Mouse (Mus musculus) myocyte (in vitro differentiated cells): ENCODE measurements around the gene Usp5. TPM values are rescaled to one million over a fixed set of nuclear protein-coding genes. Genes with fewer than 3 reads are reported as not detected.
A peak's percentile ranks its signal among the peaks of the same experiment; 100 is the strongest.

Source experiments
- H3K27me3 ChIP-seq: one replicate; pipeline ENCODE4 v1.6.1; 2011; ENCODE audit not compliant: control insufficient read depth, insufficient read depth, insufficient read length
- H3K36me3 ChIP-seq: one replicate; pipeline ENCODE4 v1.6.1; 2011; ENCODE audit not compliant: control insufficient read depth, insufficient read depth
- H3K4me2 ChIP-seq: one replicate; pipeline ENCODE4 v1.6.1; 2011; ENCODE audit warnings: low read depth, control low read depth
- H3K4me3 ChIP-seq: one replicate; pipeline ENCODE4 v1.5.1; 2011; ENCODE audit warnings: mild to moderate bottlenecking, control low read depth, moderate library complexity
- H3K79me2 ChIP-seq: one replicate; pipeline ENCODE4 v1.6.1; 2011; ENCODE audit not compliant: control insufficient read depth, insufficient read depth
- H3ac ChIP-seq: one replicate; pipeline ENCODE4 v1.6.1; 2011; ENCODE audit not compliant: control insufficient read depth, insufficient read length
- CEBPB ChIP-seq: IDR thresholded peaks from 2 replicates; pipeline ENCODE4 v1.6.1; 2011; ENCODE audit warnings: mild to moderate bottlenecking, moderate library complexity; ENCODE audit not compliant: poor library complexity, insufficient read depth, severe bottlenecking
- E2F4 ChIP-seq: IDR thresholded peaks from one replicate; pipeline ENCODE4 v1.6.1; 2011; ENCODE audit warnings: mild to moderate bottlenecking, control low read depth, moderate library complexity; ENCODE audit not compliant: insufficient read depth
- MAX ChIP-seq: IDR thresholded peaks from one replicate; pipeline ENCODE4 v1.6.1; 2011; ENCODE audit warnings: low read depth, mild to moderate bottlenecking, control low read depth
- MYOD1 ChIP-seq, 3 experiments: IDR thresholded peaks; one replicate each; pipeline ENCODE4 v1.6.1; 2011; ENCODE audit warnings: control low read depth in 2 of 3, low read depth in 2 of 3, mild to moderate bottlenecking in 2 of 3, moderate library complexity in 1 of 3; ENCODE audit not compliant: insufficient read length in 2 of 3, control insufficient read depth in 1 of 3
- MYOG ChIP-seq, 3 experiments: IDR thresholded peaks; one replicate each; pipeline ENCODE4 v1.6.1; 2011; ENCODE audit warnings: control low read depth in 2 of 3, low read depth in 2 of 3, mild to moderate bottlenecking in 2 of 3; ENCODE audit not compliant: insufficient read length in 2 of 3, control insufficient read depth in 1 of 3, insufficient read depth in 1 of 3
- POLR2A ChIP-seq: IDR thresholded peaks from one replicate; pipeline ENCODE4 v1.6.1; 2011; ENCODE audit warnings: low read depth, mild to moderate bottlenecking, control low read depth, moderate library complexity; ENCODE audit not compliant: insufficient read length
- POLR2AphosphoS2 ChIP-seq: IDR thresholded peaks from one replicate; pipeline ENCODE4 v1.6.1; 2011; ENCODE audit warnings: low read depth, control low read depth; ENCODE audit not compliant: insufficient read length
- REST ChIP-seq: IDR thresholded peaks from one replicate; pipeline ENCODE4 v1.6.1; 2011; ENCODE audit warnings: mild to moderate bottlenecking, control low read depth, moderate library complexity; ENCODE audit not compliant: insufficient read depth, insufficient read length
- SRF ChIP-seq: IDR thresholded peaks from one replicate; pipeline ENCODE4 v1.6.1; 2011; ENCODE audit warnings: low read depth; ENCODE audit not compliant: control insufficient read depth, insufficient read length
- TCF12 ChIP-seq: IDR thresholded peaks from one replicate; pipeline ENCODE4 v1.6.1; 2011; ENCODE audit warnings: mild to moderate bottlenecking, control low read depth; ENCODE audit not compliant: poor library complexity, insufficient read depth, severe bottlenecking
- TCF3 ChIP-seq: IDR thresholded peaks from one replicate; pipeline ENCODE4 v1.6.1; 2011; ENCODE audit warnings: low read depth, control low read depth; ENCODE audit not compliant: insufficient read length
- USF1 ChIP-seq: IDR thresholded peaks from one replicate; pipeline ENCODE4 v1.6.1; 2011; ENCODE audit warnings: low read depth, mild to moderate bottlenecking, control low read depth, moderate library complexity
- polyA plus RNA-seq: library from polyadenylated mRNA; unstranded; fragments of >200 nt; fragmentation: generic; extraction: Trizol; gene quantifications from one replicate; pipeline ENCODE4 v1.2.1, GENCODE M21; 2012; ENCODE audit warnings: missing spikeins

The Usp5 gene
- 123 TPM for polyA plus RNA-seq

GRCm38 (mm10) chr6:124828868-124829798, at the start of gene Usp5, which contains the start of gene Cdca3:
TSS of gene Usp5 (minus strand) at chr6:124829484.
TSS of gene Cdca3 (plus strand) at chr6:124829547.
- H3K36me3 ChIP-seq: peaks cover 20% of the 10 kb centered on the region
- no peaks in the 10 kb centered on the region for H3K27me3 ChIP-seq
- peaks cover 35% of the 10 kb centered on the region for H3K79me2 ChIP-seq
- H3ac ChIP-seq: peak within 1 kb of the TSS; percentile 38
- peak within 1 kb of the TSS; percentile 96 for H3K4me2 ChIP-seq
- peak within 1 kb of the TSS; percentile 93 for H3K4me3 ChIP-seq
- TF ChIP-seq REST (no peak), TCF3 (no peak), E2F4 (no peak), CEBPB (no peak), MYOG (IDR thresholded peaks at IDR 0.05; ENCODE audit: control insufficient read depth in 1 of 3, insufficient read depth in 1 of 3, insufficient read length in 2 of 3, low read depth in 2 of 3) (peak in 1 of 3 experiments; percentile 2), POLR2AphosphoS2 (peak; percentile 51), POLR2A (peak; percentile 83), USF1 (peak; percentile 41), MAX (no peak), TCF12 (no peak), MYOD1 (IDR thresholded peaks at IDR 0.05; ENCODE audit: control insufficient read depth in 1 of 3, insufficient read length in 2 of 3, low read depth in 2 of 3) (no peak), SRF (peak; percentile 52)

GRCm38 (mm10) chr6:124874348-124874747, 45.1 kb upstream of the Usp5 start:
- H3K36me3 ChIP-seq: no peaks in the 10 kb centered on the region
- H3K4me2 ChIP-seq: no peak overlapping the region
- H3K79me2 ChIP-seq: no peaks in the 10 kb centered on the region
- no peak overlapping the region for H3ac ChIP-seq
- H3K4me3 ChIP-seq: no peak overlapping the region
- TF ChIP-seq POLR2AphosphoS2 (no peak), MYOD1 (IDR thresholded peaks at IDR 0.05; ENCODE audit: control insufficient read depth in 1 of 3, insufficient read length in 2 of 3, low read depth in 2 of 3) (no peak), REST (no peak), TCF12 (no peak), MAX (no peak), USF1 (no peak), SRF (no peak), TCF3 (no peak)
- H3K27me3 ChIP-seq: peaks cover 57% of the 10 kb centered on the region

DNA sequence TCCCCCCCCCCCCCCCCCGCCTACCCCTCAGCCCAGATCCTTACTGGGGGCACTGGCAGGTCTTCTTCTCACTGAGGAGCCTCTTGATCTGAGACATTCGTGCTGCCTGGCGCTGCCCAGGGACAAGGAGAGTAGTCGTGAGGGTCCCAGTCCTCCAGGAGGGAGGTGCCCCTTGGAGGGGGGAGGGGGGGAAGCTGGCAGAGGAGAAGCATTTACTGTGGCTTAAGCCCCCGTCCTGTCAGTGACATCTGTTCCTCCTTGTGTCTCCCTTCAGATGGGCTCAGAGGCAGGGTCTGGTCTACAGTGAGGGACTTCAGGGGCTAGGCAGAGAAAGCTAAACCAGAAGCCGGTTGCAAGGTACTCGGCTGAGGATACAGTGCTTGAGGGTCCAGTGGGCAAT, 37.3 kb upstream of the Usp5 start:
- TF ChIP-seq POLR2AphosphoS2 (no peak), REST (no peak), CEBPB (no peak), MYOD1 (IDR thresholded peaks at IDR 0.05; ENCODE audit: control insufficient read depth in 1 of 3, insufficient read length in 2 of 3, low read depth in 2 of 3) (no peak), E2F4 (no peak), USF1 (no peak), TCF3 (no peak), POLR2A (no peak), TCF12 (no peak), MAX (no peak)
- peaks cover 76% of the 10 kb centered on the region for H3K27me3 ChIP-seq
- no peaks in the 10 kb centered on the region for H3K36me3 ChIP-seq

GRCm38 (mm10) chr6:124865766-124866362, 36.6 kb upstream of the Usp5 start:
- Histone ChIP-seq H3K27me3 (peaks cover 81% of the 10 kb centered on the region), H3K79me2 (no peaks in the 10 kb centered on the region), H3K4me2 (no peak overlapping the region), H3ac (no peak overlapping the region), H3K4me3 (no peak overlapping the region), H3K36me3 (no peaks in the 10 kb centered on the region)
- TF ChIP-seq E2F4 (no peak), POLR2A (no peak), REST (no peak), POLR2AphosphoS2 (no peak), SRF (no peak), TCF3 (no peak)

More for the DNA sequence above, 37.3 kb upstream of the Usp5 start:
- Histone ChIP-seq H3ac (no peak overlapping the region), H3K4me2 (no peak overlapping the region), H3K4me3 (no peak overlapping the region), H3K79me2 (no peaks in the 10 kb centered on the region)
